Mouse (Mus musculus): Measurements from ENCODE around the gene Fam161a.

- no peak for TF ChIP-seq MAFK (IDR thresholded peaks at IDR 0.05; ENCODE audit: insufficient read depth, low read depth, low read length)
- TF ChIP-seq CHD2 (IDR thresholded peaks at IDR 0.05; ENCODE audit: low read depth, low read length), result no peak
These were observed 35.3 kb upstream of the Fam161a start, which contains the start of gene Zrsr1 for GRCm38 (mm10) chr11:22971835-22972709.

All from ES-E14 (cell line).